8 mouse cellular contexts compared by ENCODE assay signal in the genomic region with DNA sequence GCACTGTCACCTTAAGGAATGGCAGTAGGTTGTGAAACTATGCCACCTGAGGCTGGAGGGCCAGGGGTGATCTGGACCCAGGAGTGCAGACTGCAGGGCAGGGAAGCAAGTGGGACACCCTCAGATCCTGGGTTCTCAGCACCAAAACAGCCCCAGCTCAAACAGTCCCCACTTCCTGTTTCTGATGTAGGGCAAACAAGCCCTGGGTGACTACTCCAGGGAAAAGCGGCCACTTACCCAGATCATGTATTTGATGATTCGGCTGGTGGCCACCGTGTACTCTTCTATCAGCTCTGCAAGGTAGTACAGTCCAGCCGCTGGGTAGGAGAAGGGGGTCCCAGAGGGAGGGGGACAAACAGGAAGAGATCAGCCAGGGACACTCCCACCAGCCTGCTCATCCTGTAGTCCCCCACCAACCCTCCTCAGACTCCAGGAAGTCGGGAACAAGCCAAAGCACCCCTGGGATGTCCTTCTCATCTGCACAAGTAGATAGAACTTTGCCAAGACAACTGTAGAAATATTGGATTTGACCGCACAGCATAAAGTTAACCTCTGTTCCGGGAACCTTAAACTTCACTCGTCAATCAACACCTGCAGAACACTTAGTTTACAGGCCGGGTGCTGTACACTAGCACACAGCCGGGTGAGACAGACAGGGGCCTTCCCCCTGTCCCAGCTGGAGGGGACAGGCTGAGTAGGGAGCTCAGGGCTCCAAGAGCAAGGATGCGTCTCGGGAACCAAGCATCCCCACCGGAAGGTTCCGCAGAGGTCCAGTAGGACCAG. TPM values are rescaled to one million over a fixed set of nuclear protein-coding genes. Genes with fewer than 3 reads are reported as not detected.
A peak's percentile ranks its signal among the peaks of the same experiment; 100 is the strongest.
DNase-seq lines count a peak whose midpoint lies in the region; ATAC-seq lines count a peak whose summit lies in the region.

No protein-coding gene starts in this region.

- peak overlapping the region; percentile 83 for H3K4me2 ChIP-seq in forebrain, embryonic 11.5 days (ENCODE audit: low read depth, low read length, severe bottlenecking)
- H3K4me2 ChIP-seq in intestine, embryonic 16.5 days (ENCODE audit: low read depth, low read length), result peak overlapping the region; percentile 87

- H3K36me3 ChIP-seq in forebrain, embryonic 11.5 days (ENCODE audit: control insufficient read depth, insufficient read depth, low read length), result no peaks in the 10 kb centered on the region
- H3K36me3 ChIP-seq in intestine, embryonic 16.5 days (ENCODE audit: control insufficient read depth, insufficient read depth, low read length), result peaks cover 3% of the 10 kb centered on the region; the same call in 1 of the 2 replicates

- peak; percentile 31 for DNase-seq in kidney, adult 18-20 months
- no peak for DNase-seq in kidney, postnatal 14 days
- DNase-seq in ZHBTc4 (ENCODE audit: low read depth, low spot score), result peak; percentile 37
- DNase-seq in forebrain, embryonic 11.5 days (ENCODE audit: low spot score), result peak; percentile 58
- DNase-seq in yolk sac, embryonic 10.5 days (ENCODE audit: low spot score), result peak; percentile 33
- DNase-seq in frontal cortex, adult 2 months (ENCODE audit: extremely low spot score in 1 of 2, low spot score in 1 of 2), result no peak

- H3K4me3 ChIP-seq in forebrain, embryonic 11.5 days (ENCODE audit: low read depth, low read length), result peak overlapping the region; percentile 81
- peak overlapping the region; percentile 100 for H3K4me3 ChIP-seq in intestine, embryonic 16.5 days (ENCODE audit: low read length)

- peak overlapping the region; percentile 85 for H3K9ac ChIP-seq in forebrain, embryonic 11.5 days (ENCODE audit: low read length)
- H3K9ac ChIP-seq in intestine, embryonic 16.5 days (ENCODE audit: low read depth, low read length), result peak overlapping the region; percentile 99

- ATAC-seq in forebrain, embryonic 11.5 days (replicated peaks; ENCODE audit: low FRiP score), result no peak
- peak; percentile 49 for ATAC-seq in intestine, embryonic 16.5 days
- peak; percentile 13; the same call in 1 of the 2 replicates for ATAC-seq in megakaryocyte-erythroid progenitor cell, adult 5-6 weeks (replicated peaks; ENCODE audit: low FRiP score, low TSS enrichment, poor library complexity, severe bottlenecking)

- no peaks in the 10 kb centered on the region for H3K27me3 ChIP-seq in forebrain, embryonic 11.5 days (ENCODE audit: control insufficient read depth, insufficient read depth, low read length)
- H3K27me3 ChIP-seq in intestine, embryonic 16.5 days (replicated peaks; ENCODE audit: control insufficient read depth, insufficient read depth, low read length), result no peaks in the 10 kb centered on the region

- peaks cover 10% of the 10 kb centered on the region for H3K4me1 ChIP-seq in forebrain, embryonic 11.5 days (replicated peaks; ENCODE audit: control insufficient read depth, insufficient read depth, low read length)
- peaks cover 10% of the 10 kb centered on the region for H3K4me1 ChIP-seq in intestine, embryonic 16.5 days (ENCODE audit: control insufficient read depth, insufficient read depth, low read length)

- WGBS in forebrain, embryonic 11.5 days, result 2% methylated on average over 14 of the region's 14 CpGs
- 1% methylated on average over 14 of the region's 14 CpGs for WGBS in intestine, embryonic 16.5 days

- no peak overlapping the region for H3K27ac ChIP-seq in forebrain, embryonic 11.5 days (ENCODE audit: low read depth, low read length)
- peak overlapping the region; percentile 94 for H3K27ac ChIP-seq in intestine, embryonic 16.5 days (ENCODE audit: low read length)

- H3K9me3 ChIP-seq in forebrain, embryonic 11.5 days (ENCODE audit: control insufficient read depth, low read length), result no peaks in the 10 kb centered on the region
- no peaks in the 10 kb centered on the region for H3K9me3 ChIP-seq in intestine, embryonic 16.5 days (ENCODE audit: control insufficient read depth, low read length)

RNA-seq across cellular contexts. Expression of a gene that starts 0.6 kb away (rescaled TPM):
- 61.1 and 68.0 TPM in 2 replicates for polyA plus RNA-seq in forebrain, embryonic 11.5 days (2014; fragmentation: Nextera tagmentation; extraction: Ambion mirVana)
- polyA plus RNA-seq in intestine, embryonic 16.5 days (2015; fragmentation: Nextera tagmentation; extraction: Ambion mirVana), result 83.3 and 88.5 TPM in 2 replicates
- total RNA-seq in megakaryocyte-erythroid progenitor cell, adult 5-6 weeks (2014; fragmentation: Nextera tagmentation), result 53.2 and 57.9 TPM in 2 replicates
- total RNA-seq in megakaryocyte-erythroid progenitor cell, adult 5-6 weeks (2017), result 21.3 and 39.1 TPM in 2 replicates
- polyA plus RNA-seq in frontal cortex, adult 2 months (2012; rRNA removed), result 38.0 and 41.4 TPM in 2 replicates

RNA-seq across cellular contexts. Expression of a gene that starts 12.5 kb away (rescaled TPM):
- polyA plus RNA-seq in forebrain, embryonic 11.5 days (2014; fragmentation: Nextera tagmentation; extraction: Ambion mirVana), result 0.25 TPM in 1 of 2 replicates, not detected in the other
- polyA plus RNA-seq in intestine, embryonic 16.5 days (2015; fragmentation: Nextera tagmentation; extraction: Ambion mirVana), result not detected in 2 replicates
- not detected in 2 replicates for total RNA-seq in megakaryocyte-erythroid progenitor cell, adult 5-6 weeks (2014; fragmentation: Nextera tagmentation)
- not detected in 2 replicates for total RNA-seq in megakaryocyte-erythroid progenitor cell, adult 5-6 weeks (2017)
- polyA plus RNA-seq in frontal cortex, adult 2 months (2012; rRNA removed), result not detected in 2 replicates

RNA-seq across cellular contexts. Expression of a gene that starts 19.8 kb away (rescaled TPM):
- 36.0 and 37.4 TPM in 2 replicates for polyA plus RNA-seq in forebrain, embryonic 11.5 days (2014; fragmentation: Nextera tagmentation; extraction: Ambion mirVana)
- 128 and 140 TPM in 2 replicates for polyA plus RNA-seq in intestine, embryonic 16.5 days (2015; fragmentation: Nextera tagmentation; extraction: Ambion mirVana)
- 3.5 and 10.2 TPM in 2 replicates for total RNA-seq in megakaryocyte-erythroid progenitor cell, adult 5-6 weeks (2014; fragmentation: Nextera tagmentation)
- total RNA-seq in megakaryocyte-erythroid progenitor cell, adult 5-6 weeks (2017), result 4.0 and 4.2 TPM in 2 replicates
- 40.1 and 47.0 TPM in 2 replicates for polyA plus RNA-seq in frontal cortex, adult 2 months (2012; rRNA removed)

RNA-seq across cellular contexts. Expression of a gene that starts 32.2 kb away (rescaled TPM):
- not detected in 2 replicates for polyA plus RNA-seq in forebrain, embryonic 11.5 days (2014; fragmentation: Nextera tagmentation; extraction: Ambion mirVana)
- not detected in 2 replicates for polyA plus RNA-seq in intestine, embryonic 16.5 days (2015; fragmentation: Nextera tagmentation; extraction: Ambion mirVana)
- total RNA-seq in megakaryocyte-erythroid progenitor cell, adult 5-6 weeks (2014; fragmentation: Nextera tagmentation), result not detected in 2 replicates
- total RNA-seq in megakaryocyte-erythroid progenitor cell, adult 5-6 weeks (2017), result not detected in 2 replicates
- 0.06 and 0.11 TPM in 2 replicates for polyA plus RNA-seq in frontal cortex, adult 2 months (2012; rRNA removed)

RNA-seq across cellular contexts. Expression of a gene that starts 56.6 kb away (rescaled TPM):
- 24.8 and 27.5 TPM in 2 replicates for polyA plus RNA-seq in forebrain, embryonic 11.5 days (2014; fragmentation: Nextera tagmentation; extraction: Ambion mirVana)
- 12.7 and 13.4 TPM in 2 replicates for polyA plus RNA-seq in intestine, embryonic 16.5 days (2015; fragmentation: Nextera tagmentation; extraction: Ambion mirVana)
- 8.3 and 17.4 TPM in 2 replicates for total RNA-seq in megakaryocyte-erythroid progenitor cell, adult 5-6 weeks (2014; fragmentation: Nextera tagmentation)
- total RNA-seq in megakaryocyte-erythroid progenitor cell, adult 5-6 weeks (2017), result 14.1 and 21.2 TPM in 2 replicates
- 38.8 and 45.7 TPM in 2 replicates for polyA plus RNA-seq in frontal cortex, adult 2 months (2012; rRNA removed)

Comparison
In these comparisons a context has a peak if more than half of its experiments do, and no peak if none do; other contexts are left out.
1. DNase-seq: peak in kidney, adult 18-20 months (single experiment), ZHBTc4 (single experiment), forebrain, embryonic 11.5 days (single experiment) and yolk sac, embryonic 10.5 days (single experiment); none in kidney, postnatal 14 days (single experiment) and frontal cortex, adult 2 months (0 of 2).